ENCODE assay signal across 8 mouse cellular contexts in genomic region chr13:23576906-23577639, GRCm38 (mm10). TPM values are rescaled to one million over a fixed set of nuclear protein-coding genes. Genes with fewer than 3 reads are reported as not detected.
DNase-seq lines count a peak whose midpoint lies in the region; ATAC-seq and TF ChIP-seq lines count a peak whose summit lies in the region.

No protein-coding gene starts in this region.

- WGBS in heart, postnatal 0 days: 59% methylated on average over 6 of the region's 6 CpGs
- WGBS in intestine, embryonic 14.5 days: 31% methylated on average over 6 of the region's 6 CpGs
- 46% methylated on average over 6 of the region's 6 CpGs for WGBS in midbrain, embryonic 16.5 days

- H3K27ac ChIP-seq in heart, postnatal 0 days (ENCODE audit: low read depth): peak overlapping the region; percentile 66; the same call in 1 of the 2 replicates
- peak overlapping the region; percentile 80 for H3K27ac ChIP-seq in intestine, embryonic 14.5 days (ENCODE audit: low read depth)
- no peak overlapping the region for H3K27ac ChIP-seq in midbrain, embryonic 16.5 days (ENCODE audit: low read length)

- no peak for ATAC-seq in heart, postnatal 0 days (ENCODE audit: insufficient read depth, low read depth)
- no peak for ATAC-seq in intestine, embryonic 14.5 days (replicated peaks; ENCODE audit: low FRiP score, low TSS enrichment, low read depth)
- no peak for ATAC-seq in midbrain, embryonic 16.5 days

- no peaks in the 10 kb centered on the region for H3K9me3 ChIP-seq in heart, postnatal 0 days (replicated peaks; ENCODE audit: control insufficient read depth, low read length)
- H3K9me3 ChIP-seq in intestine, embryonic 14.5 days (ENCODE audit: control insufficient read depth, low read length): no peaks in the 10 kb centered on the region
- H3K9me3 ChIP-seq in midbrain, embryonic 16.5 days (replicated peaks; ENCODE audit: control insufficient read depth, low read length, poor library complexity, severe bottlenecking): no peaks in the 10 kb centered on the region

- DNase-seq in heart, postnatal 0 days (ENCODE audit: low spot score): no peak
- DNase-seq in heart, postnatal 10 days: no peak
- peak; percentile 42 for DNase-seq in embryo, embryonic 11 days
- peak; percentile 49 for DNase-seq in intestine, embryonic 14.5 days (ENCODE audit: low spot score)
- DNase-seq in spleen, postnatal 36 days (ENCODE audit: low spot score in 2 of 2): no peak
- DNase-seq in layer of hippocampus, postnatal 25 days (ENCODE audit: extremely low spot score in 1 of 2, low spot score in 1 of 2): no peak
- DNase-seq in adrenal gland, postnatal 14 days: no peak

- H3K36me3 ChIP-seq in heart, postnatal 0 days (replicated peaks; ENCODE audit: control insufficient read depth, insufficient read depth, low read length): no peaks in the 10 kb centered on the region
- H3K36me3 ChIP-seq in intestine, embryonic 14.5 days (ENCODE audit: control insufficient read depth, insufficient read depth, low read length): no peaks in the 10 kb centered on the region
- H3K36me3 ChIP-seq in midbrain, embryonic 16.5 days (ENCODE audit: control insufficient read depth, insufficient read depth, low read length): no peaks in the 10 kb centered on the region

- no peaks in the 10 kb centered on the region for H3K27me3 ChIP-seq in heart, postnatal 0 days (ENCODE audit: control insufficient read depth, insufficient read depth, low read length)
- no peaks in the 10 kb centered on the region for H3K27me3 ChIP-seq in intestine, embryonic 14.5 days (replicated peaks; ENCODE audit: control insufficient read depth, insufficient read depth, low read length)
- H3K27me3 ChIP-seq in midbrain, embryonic 16.5 days (ENCODE audit: control insufficient read depth, insufficient read depth, low read depth, low read length): no peaks in the 10 kb centered on the region

- H3K4me2 ChIP-seq in heart, postnatal 0 days (ENCODE audit: low read depth, low read length): peak overlapping the region; percentile 53
- H3K4me2 ChIP-seq in intestine, embryonic 14.5 days (ENCODE audit: low read length): peak overlapping the region; percentile 80
- H3K4me2 ChIP-seq in midbrain, embryonic 16.5 days (ENCODE audit: low read length): peak overlapping the region; percentile 78

- intact Hi-C loops in heart, postnatal 10 days (cut with DNase I): no loop called here

- no peak overlapping the region for H3K4me3 ChIP-seq in heart, postnatal 0 days (ENCODE audit: low read depth, low read length)
- H3K4me3 ChIP-seq in intestine, embryonic 14.5 days (ENCODE audit: low read depth, low read length): peak overlapping the region; percentile 38
- H3K4me3 ChIP-seq in midbrain, embryonic 16.5 days (ENCODE audit: low read depth, low read length): no peak overlapping the region

- no peak for TF ChIP-seq CTCF in heart, postnatal 0 days (IDR thresholded peaks at IDR 0.05; ENCODE audit: low read depth)

- no peak for TF ChIP-seq EP300 in heart, postnatal 0 days (IDR thresholded peaks at IDR 0.05; ENCODE audit: low read depth)

- H3K9ac ChIP-seq in heart, postnatal 0 days (replicated peaks; ENCODE audit: low read depth, low read length): peak overlapping the region; percentile 53; the same call in 1 of the 2 replicates
- H3K9ac ChIP-seq in intestine, embryonic 14.5 days (ENCODE audit: low read length): peak overlapping the region; percentile 86
- no peak overlapping the region for H3K9ac ChIP-seq in midbrain, embryonic 16.5 days (ENCODE audit: low read depth, low read length)

- H3K4me1 ChIP-seq in heart, postnatal 0 days (ENCODE audit: control insufficient read depth, insufficient read depth): 0 out of 2 replicates have a peak, but pooled peaks cover 16% of the 10 kb centered on the region
- H3K4me1 ChIP-seq in intestine, embryonic 14.5 days (replicated peaks; ENCODE audit: control insufficient read depth, insufficient read depth, low read length): peaks cover 14% of the 10 kb centered on the region
- peaks cover 26% of the 10 kb centered on the region for H3K4me1 ChIP-seq in midbrain, embryonic 16.5 days (ENCODE audit: control insufficient read depth, insufficient read depth, low read length)

RNA-seq across cellular contexts. Expression of gene Hist1h3d, which starts 1.5 kb away (rescaled TPM):
- 116 and 155 TPM in 2 replicates for total RNA-seq in heart, postnatal 0 days (2014; rRNA removed; ENCODE audit: low replicate concordance)
- 1.2 and 1.8 TPM in 2 replicates for polyA plus RNA-seq in heart, postnatal 0 days (2015; fragmentation: Nextera tagmentation; extraction: Ambion mirVana)
- total RNA-seq in heart, postnatal 10 days (2021): 10 to 100 TPM; 26.2 to 30.6 TPM
- polyA plus RNA-seq in intestine, embryonic 14.5 days (2014; fragmentation: Nextera tagmentation; extraction: Ambion mirVana): 9.6 and 12.5 TPM in 2 replicates
- 0.53 and 0.60 TPM in 2 replicates for polyA plus RNA-seq in midbrain, embryonic 16.5 days (2015; fragmentation: Nextera tagmentation; extraction: Ambion mirVana)
- 10 to 100 TPM; 10.0 to 14.4 TPM for total RNA-seq in layer of hippocampus, postnatal 25 days (2021)
- 27.2 and 39.2 TPM in 2 replicates for total RNA-seq in adrenal gland, postnatal 14 days (2021)

RNA-seq across cellular contexts. Expression of gene Hist1h2ad, which starts 2.9 kb away (rescaled TPM):
- 568 and 769 TPM in 2 replicates for total RNA-seq in heart, postnatal 0 days (2014; rRNA removed; ENCODE audit: low replicate concordance)
- polyA plus RNA-seq in heart, postnatal 0 days (2015; fragmentation: Nextera tagmentation; extraction: Ambion mirVana): 0.27 and 1.8 TPM in 2 replicates
- total RNA-seq in heart, postnatal 10 days (2021): 10 to 100 TPM; 32.3 to 37.7 TPM
- polyA plus RNA-seq in intestine, embryonic 14.5 days (2014; fragmentation: Nextera tagmentation; extraction: Ambion mirVana): 2.2 and 4.2 TPM in 2 replicates
- polyA plus RNA-seq in midbrain, embryonic 16.5 days (2015; fragmentation: Nextera tagmentation; extraction: Ambion mirVana): not detected in 2 replicates
- 10 to 100 TPM in 1 of 2 experiments, 1 to 10 TPM in 1; 7.1 to 11.6 TPM for total RNA-seq in layer of hippocampus, postnatal 25 days (2021)
- total RNA-seq in adrenal gland, postnatal 14 days (2021): 12.6 and 14.1 TPM in 2 replicates

RNA-seq across cellular contexts. Expression of gene Hist1h2bf, which starts 3.1 kb away (rescaled TPM):
- total RNA-seq in heart, postnatal 0 days (2014; rRNA removed; ENCODE audit: low replicate concordance): 603 and 951 TPM in 2 replicates
- polyA plus RNA-seq in heart, postnatal 0 days (2015; fragmentation: Nextera tagmentation; extraction: Ambion mirVana): 1.3 and 1.6 TPM in 2 replicates
- total RNA-seq in heart, postnatal 10 days (2021): 100 to 1,000 TPM; 116 to 129 TPM
- 7.0 and 7.1 TPM in 2 replicates for polyA plus RNA-seq in intestine, embryonic 14.5 days (2014; fragmentation: Nextera tagmentation; extraction: Ambion mirVana)
- not detected in 2 replicates for polyA plus RNA-seq in midbrain, embryonic 16.5 days (2015; fragmentation: Nextera tagmentation; extraction: Ambion mirVana)
- total RNA-seq in layer of hippocampus, postnatal 25 days (2021): 10 to 100 TPM; 26.4 to 30.6 TPM
- total RNA-seq in adrenal gland, postnatal 14 days (2021): 127 and 167 TPM in 2 replicates

RNA-seq across cellular contexts. Expression of gene Hist1h4d, which starts 4.3 kb away (rescaled TPM):
- total RNA-seq in heart, postnatal 0 days (2014; rRNA removed; ENCODE audit: low replicate concordance): 1,649 and 2,136 TPM in 2 replicates
- polyA plus RNA-seq in heart, postnatal 0 days (2015; fragmentation: Nextera tagmentation; extraction: Ambion mirVana): 18.8 and 21.2 TPM in 2 replicates
- 100 to 1,000 TPM; 167 to 189 TPM for total RNA-seq in heart, postnatal 10 days (2021)
- polyA plus RNA-seq in intestine, embryonic 14.5 days (2014; fragmentation: Nextera tagmentation; extraction: Ambion mirVana): 111 and 114 TPM in 2 replicates
- polyA plus RNA-seq in midbrain, embryonic 16.5 days (2015; fragmentation: Nextera tagmentation; extraction: Ambion mirVana): 21.8 and 27.6 TPM in 2 replicates
- 100 to 1,000 TPM; 129 to 153 TPM for total RNA-seq in layer of hippocampus, postnatal 25 days (2021)
- 250 and 265 TPM in 2 replicates for total RNA-seq in adrenal gland, postnatal 14 days (2021)

RNA-seq across cellular contexts. Expression of gene Hist1h2bg, which starts 5.9 kb away (rescaled TPM):
- 1,110 and 1,666 TPM in 2 replicates for total RNA-seq in heart, postnatal 0 days (2014; rRNA removed; ENCODE audit: low replicate concordance)
- polyA plus RNA-seq in heart, postnatal 0 days (2015; fragmentation: Nextera tagmentation; extraction: Ambion mirVana): 2.5 and 4.3 TPM in 2 replicates
- 100 to 1,000 TPM; 285 to 300 TPM for total RNA-seq in heart, postnatal 10 days (2021)
- 6.1 and 7.6 TPM in 2 replicates for polyA plus RNA-seq in intestine, embryonic 14.5 days (2014; fragmentation: Nextera tagmentation; extraction: Ambion mirVana)
- polyA plus RNA-seq in midbrain, embryonic 16.5 days (2015; fragmentation: Nextera tagmentation; extraction: Ambion mirVana): 0.36 and 0.86 TPM in 2 replicates
- total RNA-seq in layer of hippocampus, postnatal 25 days (2021): 10 to 100 TPM; 79.1 to 83.5 TPM
- total RNA-seq in adrenal gland, postnatal 14 days (2021): 288 and 319 TPM in 2 replicates

Comparison
In these comparisons a context has a peak if more than half of its experiments do, and no peak if none do; other contexts are left out.
1. RNA of gene Hist1h2ad, which starts 2.9 kb away (total RNA-seq): 568 to 769 TPM in heart, postnatal 0 days; 32.3 to 37.7 TPM in heart, postnatal 10 days, 12.6 to 14.1 TPM in adrenal gland, postnatal 14 days and 7.1 to 11.6 TPM in layer of hippocampus, postnatal 25 days; every median in the first group is over 10 times any median in the second.
2. DNase-seq: peak in embryo, embryonic 11 days (single experiment) and intestine, embryonic 14.5 days (single experiment); none in heart, postnatal 0 days (single experiment), heart, postnatal 10 days (0 of 2), spleen, postnatal 36 days (0 of 2), layer of hippocampus, postnatal 25 days (0 of 2) and adrenal gland, postnatal 14 days (single experiment).
3. Peak in every context shown above with its lines, with median percentiles within 50 percentile points of each other: H3K4me2 ChIP-seq.